Mouse (Mus musculus): ENCODE results near the gene Aip. TPM values are rescaled to one million over a fixed set of nuclear protein-coding genes. Genes with fewer than 3 reads are reported as not detected.

Gene Aip
- polyA plus RNA-seq, 1 experiment from 2014 or later = 68.4 TPM

GRCm38 (mm10) chr19:4113806-4114230, 11.8 kb downstream of the Aip start:
- H3K36me3 ChIP-seq (ENCODE audit: control insufficient read depth, insufficient read depth, low read length) = peaks cover 21% of the 10 kb centered on the region
- no peak for ATAC-seq (ENCODE audit: insufficient read depth, low FRiP score, low TSS enrichment)
- WGBS = 64% methylated on average over 5 of the region's 5 CpGs

GRCm38 (mm10) chr19:4113186-4113805, 12.4 kb downstream of the Aip start:
- H3K4me3 ChIP-seq (ENCODE audit: low read depth, low read length) = no peak overlapping the region
- WGBS = 88% methylated on average over 13 of the region's 13 CpGs
- H3K4me2 ChIP-seq (ENCODE audit: low read depth) = no peak overlapping the region
- peaks cover 21% of the 10 kb centered on the region for H3K36me3 ChIP-seq (ENCODE audit: control insufficient read depth, insufficient read depth, low read length)
- ATAC-seq (ENCODE audit: insufficient read depth, low FRiP score, low TSS enrichment) = no peak
- H3K27ac ChIP-seq (ENCODE audit: low read depth, low read length) = no peak overlapping the region
- H3K9me3 ChIP-seq (ENCODE audit: control insufficient read depth, low read length) = no peaks in the 10 kb centered on the region
- H3K27me3 ChIP-seq (ENCODE audit: control insufficient read depth, insufficient read depth, low read length) = no peaks in the 10 kb centered on the region
- no peak for DNase-seq (ENCODE audit: low spot score)
- H3K4me1 ChIP-seq (ENCODE audit: control insufficient read depth, insufficient read depth, low read length) = no peaks in the 10 kb centered on the region
- H3K9ac ChIP-seq (ENCODE audit: low read length) = no peak overlapping the region

More at GRCm38 (mm10) chr19:4113806-4114230, 11.8 kb downstream of the Aip start:
- Histone ChIP-seq H3K4me1 (ENCODE audit: control insufficient read depth, insufficient read depth, low read length) (no peaks in the 10 kb centered on the region), H3K4me2 (ENCODE audit: low read depth) (no peak overlapping the region), H3K4me3 (ENCODE audit: low read depth, low read length) (no peak overlapping the region), H3K9me3 (ENCODE audit: control insufficient read depth, low read length) (no peaks in the 10 kb centered on the region), H3K27ac (ENCODE audit: low read depth, low read length) (no peak overlapping the region), H3K27me3 (ENCODE audit: control insufficient read depth, insufficient read depth, low read length) (no peaks in the 10 kb centered on the region), H3K9ac (ENCODE audit: low read length) (no peak overlapping the region)
- DNase-seq (ENCODE audit: low spot score) = no peak

- Histone ChIP-seq H3K4me1 (ENCODE audit: control insufficient read depth, insufficient read depth, low read length) (no peaks in the 10 kb centered on the region), H3K27ac (ENCODE audit: low read depth, low read length) (no peak overlapping the region), H3K9me3 (ENCODE audit: control insufficient read depth, low read length) (no peaks in the 10 kb centered on the region), H3K9ac (ENCODE audit: low read length) (no peak overlapping the region), H3K4me2 (ENCODE audit: low read depth) (no peak overlapping the region), H3K4me3 (ENCODE audit: low read depth, low read length) (no peak overlapping the region), H3K27me3 (ENCODE audit: control insufficient read depth, insufficient read depth, low read length) (no peaks in the 10 kb centered on the region), H3K36me3 (ENCODE audit: control insufficient read depth, insufficient read depth, low read length) (peaks cover 21% of the 10 kb centered on the region)
- DNase-seq (ENCODE audit: low spot score) (no peak), ATAC-seq (ENCODE audit: insufficient read depth, low FRiP score, low TSS enrichment) (no peak)
- WGBS = 97% methylated on average over 26 of the region's 26 CpGs
Observed at GRCm38 (mm10) chr19:4112063-4112960, 13.3 kb downstream of the Aip start.

- H3K36me3 ChIP-seq (ENCODE audit: control insufficient read depth, insufficient read depth, low read length) = peaks cover 7% of the 10 kb centered on the region; the same call in 1 of the 2 replicates
- no peaks in the 10 kb centered on the region for H3K9me3 ChIP-seq (ENCODE audit: control insufficient read depth, low read length)
- no peak overlapping the region for H3K4me2 ChIP-seq (ENCODE audit: low read depth)
- no peak overlapping the region for H3K27ac ChIP-seq (ENCODE audit: low read depth, low read length)
- H3K27me3 ChIP-seq (ENCODE audit: control insufficient read depth, insufficient read depth, low read length) = no peaks in the 10 kb centered on the region
- H3K4me1 ChIP-seq (ENCODE audit: control insufficient read depth, insufficient read depth, low read length) = no peaks in the 10 kb centered on the region
- no peak overlapping the region for H3K9ac ChIP-seq (ENCODE audit: low read length)
- 79% methylated on average over 9 of the region's 9 CpGs for WGBS
- H3K4me3 ChIP-seq (ENCODE audit: low read depth, low read length) = no peak overlapping the region
- no peak for ATAC-seq (ENCODE audit: insufficient read depth, low FRiP score, low TSS enrichment)
- DNase-seq (ENCODE audit: low spot score) = no peak
Observed at GRCm38 (mm10) chr19:4108535-4108934, 17.1 kb downstream of the Aip start.

- Histone ChIP-seq H3K27me3 (ENCODE audit: control insufficient read depth, insufficient read depth, low read length) (peaks cover 8% of the 10 kb centered on the region), H3K9me3 (ENCODE audit: control insufficient read depth, low read length) (no peaks in the 10 kb centered on the region), H3K36me3 (ENCODE audit: control insufficient read depth, insufficient read depth, low read length) (no peaks in the 10 kb centered on the region), H3K4me1 (ENCODE audit: control insufficient read depth, insufficient read depth, low read length) (no peaks in the 10 kb centered on the region), H3K4me2 (ENCODE audit: low read depth) (no peak overlapping the region), H3K4me3 (ENCODE audit: low read depth, low read length) (no peak overlapping the region), H3K9ac (ENCODE audit: low read length) (no peak overlapping the region), H3K27ac (ENCODE audit: low read depth, low read length) (no peak overlapping the region)
- WGBS = 89% methylated on average over 14 of the region's 14 CpGs
- ATAC-seq (ENCODE audit: insufficient read depth, low FRiP score, low TSS enrichment) (no peak), DNase-seq (ENCODE audit: low spot score) (no peak)
Observed at GRCm38 (mm10) chr19:4106654-4107053, 19.0 kb downstream of the Aip start.

GRCm38 (mm10) chr19:4104675-4105194, 20.9 kb downstream of the Aip start:
- Histone ChIP-seq H3K27ac (ENCODE audit: low read depth, low read length) (no peak overlapping the region), H3K36me3 (ENCODE audit: control insufficient read depth, insufficient read depth, low read length) (no peaks in the 10 kb centered on the region), H3K27me3 (ENCODE audit: control insufficient read depth, insufficient read depth, low read length) (peaks cover 25% of the 10 kb centered on the region), H3K4me2 (ENCODE audit: low read depth) (no peak overlapping the region), H3K4me1 (ENCODE audit: control insufficient read depth, insufficient read depth, low read length) (peaks cover 6% of the 10 kb centered on the region), H3K4me3 (ENCODE audit: low read depth, low read length) (no peak overlapping the region), H3K9ac (ENCODE audit: low read length) (no peak overlapping the region), H3K9me3 (ENCODE audit: control insufficient read depth, low read length) (no peaks in the 10 kb centered on the region)
- DNase-seq (ENCODE audit: low spot score) = no peak
- ATAC-seq (ENCODE audit: insufficient read depth, low FRiP score, low TSS enrichment) = no peak
- WGBS = 88% methylated on average over 16 of the region's 16 CpGs

GRCm38 (mm10) chr19:4103792-4104191, 21.9 kb downstream of the Aip start:
- WGBS = 83% methylated on average over 3 of the region's 3 CpGs
- ATAC-seq (ENCODE audit: insufficient read depth, low FRiP score, low TSS enrichment) (no peak), DNase-seq (ENCODE audit: low spot score) (no peak)
- H3K4me1 ChIP-seq (ENCODE audit: control insufficient read depth, insufficient read depth, low read length) = peaks cover 9% of the 10 kb centered on the region
- H3K27me3 ChIP-seq (ENCODE audit: control insufficient read depth, insufficient read depth, low read length) = peaks cover 28% of the 10 kb centered on the region
- H3K9ac ChIP-seq (ENCODE audit: low read length) = no peak overlapping the region
- H3K36me3 ChIP-seq (ENCODE audit: control insufficient read depth, insufficient read depth, low read length) = no peaks in the 10 kb centered on the region
- H3K4me3 ChIP-seq (ENCODE audit: low read depth, low read length) = no peak overlapping the region
- H3K4me2 ChIP-seq (ENCODE audit: low read depth) = no peak overlapping the region
- H3K27ac ChIP-seq (ENCODE audit: low read depth, low read length) = no peak overlapping the region
- H3K9me3 ChIP-seq (ENCODE audit: control insufficient read depth, low read length) = no peaks in the 10 kb centered on the region

- H3K4me2 ChIP-seq (ENCODE audit: low read depth) = no peak overlapping the region
- no peak overlapping the region for H3K27ac ChIP-seq (ENCODE audit: low read depth, low read length)
- WGBS = 92% methylated on average over 18 of the region's 18 CpGs
- H3K36me3 ChIP-seq (ENCODE audit: control insufficient read depth, insufficient read depth, low read length) = no peaks in the 10 kb centered on the region
- H3K9me3 ChIP-seq (ENCODE audit: control insufficient read depth, low read length) = no peaks in the 10 kb centered on the region
- ATAC-seq (ENCODE audit: insufficient read depth, low FRiP score, low TSS enrichment) (no peak), DNase-seq (ENCODE audit: low spot score) (no peak)
- no peak overlapping the region for H3K9ac ChIP-seq (ENCODE audit: low read length)
- peaks cover 28% of the 10 kb centered on the region for H3K27me3 ChIP-seq (ENCODE audit: control insufficient read depth, insufficient read depth, low read length)
- H3K4me3 ChIP-seq (ENCODE audit: low read depth, low read length) = no peak overlapping the region
- peaks cover 9% of the 10 kb centered on the region for H3K4me1 ChIP-seq (ENCODE audit: control insufficient read depth, insufficient read depth, low read length)
Observed at GRCm38 (mm10) chr19:4103294-4103693, 22.4 kb downstream of the Aip start.

Measured in neural tube, embryonic 11.5 days (tissue).